Mouse (Mus musculus) embryo, embryonic 11.5 days (tissue): ENCODE data around the gene Mef2d.
A peak's percentile ranks its signal among the peaks of the same experiment; 100 is the strongest.

ENCODE experiments used
- DNase-seq: peaks from one replicate; pipeline ENCODE4 v3.0.0-alpha.2; 2012; ENCODE audit warnings: low read depth, low spot score

The Mef2d gene

DNA sequence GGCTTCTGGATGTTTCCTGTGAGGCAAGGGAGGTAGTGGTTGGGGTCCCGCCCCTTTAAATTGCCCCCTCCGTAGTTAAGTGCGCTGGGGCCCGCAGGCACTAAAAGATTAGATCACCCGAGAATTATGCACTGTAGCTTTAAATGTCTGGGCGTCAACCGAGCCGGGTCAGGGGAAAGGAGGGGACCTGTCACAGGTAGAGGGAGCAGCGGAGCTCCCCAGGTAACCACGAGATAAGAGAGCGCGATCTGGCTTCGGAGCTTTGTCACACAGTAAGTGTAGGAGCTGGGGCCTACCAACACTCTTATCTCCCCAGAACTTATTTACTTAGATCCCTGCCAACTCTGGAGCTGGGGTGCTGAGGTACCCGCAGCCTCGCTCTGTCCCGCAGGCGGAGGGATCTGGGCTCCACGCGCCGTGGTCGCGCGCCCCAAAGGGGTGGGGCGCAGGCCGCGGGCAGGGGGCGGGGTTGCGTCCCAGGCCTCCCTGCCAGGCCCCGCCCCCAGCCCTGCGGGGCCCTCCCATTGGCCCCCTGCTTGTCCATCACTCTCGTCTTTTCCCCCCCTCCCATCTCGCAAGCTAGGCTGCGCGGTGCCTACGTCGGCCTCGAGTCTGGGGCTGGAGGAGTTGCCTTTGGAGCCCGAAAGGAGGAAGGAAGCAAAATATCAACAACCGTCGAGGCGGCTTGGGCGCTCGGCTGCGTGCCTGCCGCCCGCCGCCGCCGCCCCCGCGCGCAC is at the start of gene Mef2d:
Gene Mef2d, plus strand, starts transcription at position 586 of the 737 bp plus-strand sequence.
- peak; percentile 97 for DNase-seq

- DNase-seq: no peak
Measured at GRCm38 (mm10) chr3:88094126-88094525, 48.0 kb upstream of the Mef2d start.

DNA sequence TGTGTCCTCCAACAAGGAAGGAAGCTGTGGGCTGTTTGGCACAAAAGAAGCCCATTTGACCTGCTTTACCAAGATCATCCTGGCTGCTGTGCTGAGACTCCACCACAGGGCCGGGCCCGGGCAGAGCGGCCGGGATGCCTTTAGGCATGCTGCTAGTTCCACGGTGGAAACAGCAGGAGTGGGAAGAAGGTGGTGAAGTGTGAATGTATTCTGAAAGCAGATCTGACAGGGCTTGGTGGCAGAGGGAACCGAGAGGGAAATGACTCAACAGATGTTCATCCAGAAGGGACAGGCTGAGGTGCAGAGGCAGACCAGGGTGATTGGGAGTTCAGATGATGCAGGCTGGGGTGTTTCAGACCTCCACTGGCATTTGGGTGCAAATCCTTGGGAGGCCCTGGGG is 44.5 kb upstream of the Mef2d start:
- DNase-seq: no peak

DNA sequence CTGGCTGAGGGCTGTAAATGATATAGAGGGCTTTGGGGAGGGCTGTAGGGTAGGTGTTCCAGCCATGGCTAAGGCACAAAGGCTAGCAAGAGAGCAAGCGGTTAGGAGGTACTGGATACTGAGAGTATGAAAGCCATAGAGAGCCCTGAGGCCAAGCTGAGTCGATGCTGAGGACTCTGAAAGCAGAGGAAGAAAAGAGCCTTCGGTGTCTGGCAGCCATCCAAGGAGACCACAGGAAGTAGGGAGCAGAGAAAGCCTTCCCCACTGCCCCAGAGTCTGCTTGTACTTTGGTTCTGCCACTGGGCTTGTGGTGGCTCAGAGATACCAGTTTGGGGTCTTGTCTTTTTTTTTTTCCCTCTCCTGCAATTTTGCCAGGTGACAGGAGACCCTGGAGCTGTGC is 41.9 kb upstream of the Mef2d start:
- DNase-seq: no peak

- no peak for DNase-seq
Measured at GRCm38 (mm10) chr3:88101736-88102135, 40.4 kb upstream of the Mef2d start.

DNA sequence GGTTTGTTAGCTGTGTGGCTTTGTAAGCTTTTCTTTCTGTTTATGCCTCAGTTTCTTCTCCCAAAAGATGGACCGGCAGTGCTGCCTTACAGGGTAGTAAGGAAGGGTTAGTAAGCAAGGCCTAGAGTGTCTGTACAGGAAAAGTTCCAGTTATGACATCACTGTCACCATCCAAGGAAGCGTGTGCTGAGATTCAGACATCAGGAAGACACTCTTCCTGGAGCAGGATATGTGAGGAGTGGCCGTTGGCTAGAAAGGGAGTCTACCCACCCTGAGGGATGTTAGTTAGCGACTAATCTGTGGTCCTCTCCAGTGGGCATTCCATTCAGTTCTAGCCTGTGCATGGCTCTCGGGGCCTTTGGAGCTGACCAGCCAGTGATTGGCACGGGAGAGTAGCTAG is 40.0 kb upstream of the Mef2d start:
- DNase-seq: no peak

DNA sequence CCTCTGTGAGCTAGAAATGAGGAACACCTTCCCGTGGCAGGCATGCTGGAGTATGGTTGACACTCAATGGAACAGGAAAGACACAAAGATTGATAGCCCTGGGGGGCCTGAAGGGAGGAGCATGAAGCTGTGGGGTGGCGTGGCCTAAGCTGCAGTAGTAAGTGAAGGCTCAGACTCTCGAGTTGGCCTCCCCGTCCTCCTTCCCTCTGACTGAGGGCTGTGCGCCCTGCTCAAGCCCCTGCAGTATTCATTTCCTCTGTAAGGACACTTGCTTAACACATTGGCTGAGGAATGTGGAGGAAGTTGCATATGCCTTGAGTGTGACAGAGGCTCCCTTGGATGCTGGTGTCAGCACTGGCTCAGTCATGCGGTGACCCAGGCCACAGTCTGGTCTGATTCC is 39.6 kb upstream of the Mef2d start:
- no peak for DNase-seq

DNA sequence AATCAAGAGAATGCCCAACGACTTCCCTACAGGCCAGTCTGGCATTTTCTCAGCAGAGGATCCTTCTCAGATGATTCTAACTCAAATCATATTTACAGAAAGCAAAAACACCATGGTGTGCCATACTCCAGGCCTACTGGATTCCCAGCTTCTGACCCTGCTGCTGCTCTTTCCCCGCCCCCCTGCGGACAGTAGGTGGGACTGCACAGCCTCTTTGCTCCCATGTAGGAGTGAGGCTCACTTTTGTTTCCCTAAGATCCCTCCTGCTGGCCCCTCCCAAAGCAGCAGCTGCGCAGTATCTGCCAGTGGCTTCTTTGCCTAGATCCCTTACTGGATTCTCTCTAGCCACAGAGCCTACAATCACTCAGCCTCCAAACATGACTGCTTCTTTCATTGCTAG is 36.0 kb upstream of the Mef2d start:
- DNase-seq: no peak

- DNase-seq: no peak
Measured at GRCm38 (mm10) chr3:88109126-88109525, 33.0 kb upstream of the Mef2d start.

GRCm38 (mm10) chr3:88114396-88114795 is 27.8 kb upstream of the Mef2d start:
- DNase-seq: no peak

DNA sequence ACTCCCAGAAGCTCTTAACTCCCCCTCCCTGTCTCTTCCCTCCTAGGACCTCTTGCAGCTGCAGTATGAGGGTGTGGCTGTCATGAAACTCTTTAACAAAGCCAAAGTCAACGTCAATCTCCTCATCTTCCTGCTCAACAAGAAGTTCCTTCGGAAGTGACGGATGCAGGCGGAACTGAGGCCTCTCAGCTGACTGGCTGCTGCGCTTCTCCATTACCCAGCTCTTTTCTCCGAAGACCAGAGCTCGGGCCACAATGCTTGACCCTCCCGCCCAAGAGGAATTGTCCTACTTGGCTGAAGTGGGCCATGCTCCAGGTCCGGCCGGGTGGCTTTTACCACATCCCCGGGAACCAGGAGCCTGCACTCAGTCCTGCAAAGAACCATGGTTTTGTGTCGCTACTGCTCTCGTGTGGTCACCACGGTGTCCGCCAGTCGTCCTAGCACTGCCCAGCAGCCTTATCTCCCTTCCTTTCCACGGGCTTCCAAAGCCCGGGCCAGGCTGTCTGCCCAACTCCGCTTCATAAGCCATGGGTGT is 22.0 kb upstream of the Mef2d start:
- DNase-seq: no peak

GRCm38 (mm10) chr3:88121164-88122131 is 20.7 kb upstream of the Mef2d start:
- DNase-seq: no peak

DNA sequence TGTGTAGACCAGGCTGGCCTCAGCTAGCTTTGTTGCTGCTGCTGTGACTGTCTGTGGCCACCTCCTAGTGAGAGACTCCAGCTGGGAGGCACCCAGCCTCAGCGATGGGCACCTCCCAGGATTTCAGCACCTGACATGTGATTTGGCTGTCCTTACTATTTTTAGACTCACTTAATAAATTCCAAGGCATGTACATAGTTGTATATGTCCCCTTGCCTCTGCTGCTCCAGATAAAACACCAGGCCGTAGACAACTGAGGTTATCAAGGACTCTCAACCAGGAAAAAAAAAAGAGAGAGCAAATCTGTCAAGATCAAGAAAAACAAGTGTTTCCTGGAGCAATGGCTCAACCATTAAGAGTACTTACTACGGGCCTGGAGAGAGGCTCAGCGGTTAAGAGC is 17.0 kb upstream of the Mef2d start:
- DNase-seq: no peak

- DNase-seq: no peak
Measured at GRCm38 (mm10) chr3:88126181-88126580, 16.0 kb upstream of the Mef2d start.

GRCm38 (mm10) chr3:88127636-88128035 is 14.5 kb upstream of the Mef2d start:
- no peak for DNase-seq

GRCm38 (mm10) chr3:88128056-88128455 is 14.1 kb upstream of the Mef2d start:
- DNase-seq: no peak

GRCm38 (mm10) chr3:88129006-88129405 is 13.2 kb upstream of the Mef2d start:
- no peak for DNase-seq

GRCm38 (mm10) chr3:88131071-88131470 is 11.1 kb upstream of the Mef2d start:
- DNase-seq: no peak

GRCm38 (mm10) chr3:88132492-88132891 is 9.7 kb upstream of the Mef2d start:
- no peak for DNase-seq

- no peak for DNase-seq
Measured at GRCm38 (mm10) chr3:88133187-88133771, 8.9 kb upstream of the Mef2d start.

DNA sequence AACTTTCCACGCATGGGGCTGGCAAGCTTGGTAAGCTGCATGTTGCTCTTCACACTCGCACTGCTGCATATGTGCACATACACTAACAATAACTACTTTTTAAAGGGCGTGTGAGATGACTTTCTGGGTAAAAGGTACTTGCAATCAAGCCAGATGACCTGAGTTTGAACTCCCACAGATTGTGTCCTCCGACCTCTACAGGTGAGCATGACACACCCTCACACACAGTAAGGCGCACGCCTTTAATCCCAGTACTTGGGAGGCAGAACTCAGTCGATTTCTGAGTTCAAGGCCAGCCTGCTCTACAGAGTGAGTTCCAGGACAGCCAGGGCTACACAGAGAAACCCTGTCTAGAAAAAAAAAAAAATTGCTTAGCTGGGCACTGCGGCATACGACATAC is 5.8 kb upstream of the Mef2d start:
- DNase-seq: no peak

DNA sequence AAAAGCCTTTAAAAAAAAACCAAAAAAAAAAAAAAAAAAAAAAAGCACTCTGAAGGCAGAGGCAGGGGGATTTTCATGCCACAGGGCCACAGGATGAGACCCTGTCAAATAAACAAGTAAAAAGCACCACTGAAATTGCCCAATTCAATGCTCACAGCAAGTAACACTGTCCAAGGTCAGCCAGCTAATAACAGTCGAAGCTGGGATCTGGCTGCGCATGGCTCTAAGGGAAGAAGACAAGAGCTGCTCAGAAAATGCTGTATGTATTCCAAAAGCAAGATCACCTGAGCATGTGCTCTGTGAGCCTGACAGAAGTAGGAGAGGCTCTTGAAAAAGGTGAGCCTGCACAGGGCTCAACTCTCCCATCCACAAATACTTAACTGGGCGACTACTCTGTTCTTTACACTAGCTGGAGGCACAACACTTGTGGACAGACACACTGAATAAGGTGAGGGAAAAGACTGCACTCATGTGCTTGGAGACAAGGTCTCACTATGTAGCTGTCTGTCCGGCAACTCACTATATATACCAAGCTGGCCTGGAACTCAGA is 5.2 kb upstream of the Mef2d start:
- no peak for DNase-seq
